ENCODE assay signal across 10 mouse cellular contexts in genomic region chr9:112233822-112234504, GRCm38 (mm10). TPM values are rescaled to one million over a fixed set of nuclear protein-coding genes. Genes with fewer than 3 reads are reported as not detected.
DNase-seq lines count a peak whose midpoint lies in the region; ATAC-seq and TF ChIP-seq lines count a peak whose summit lies in the region.
"Had no signal": no experiment of that assay in that cellular context is flagged by ENCODE, and none has a peak within 500 bp of the region (broad histone marks: within the 10 kb centered on the region; RNA-seq: fewer than 3 reads in every experiment).

No protein-coding gene starts in this region.

- 0 out of 2 replicates have a peak, but pooled peaks cover 12% of the 10 kb centered on the region for H3K4me1 ChIP-seq in lung, embryonic 15.5 days
- no peaks in the 10 kb centered on the region for H3K4me1 ChIP-seq in lung, postnatal 0 days (ENCODE audit: insufficient read depth, low read depth, low read length)
- H3K4me1 ChIP-seq in forebrain, embryonic 10.5 days = peaks cover 20% of the 10 kb centered on the region
- 0 out of 2 replicates have a peak, but pooled peaks cover 4% of the 10 kb centered on the region for H3K4me1 ChIP-seq in intestine, embryonic 15.5 days (replicated peaks)

- H3K36me3 ChIP-seq in lung, embryonic 15.5 days = no peaks in the 10 kb centered on the region
- H3K36me3 ChIP-seq in lung, postnatal 0 days (ENCODE audit: insufficient read depth, low read length) = no peaks in the 10 kb centered on the region
- H3K36me3 ChIP-seq in forebrain, embryonic 10.5 days (replicated peaks) = no peaks in the 10 kb centered on the region
- no peaks in the 10 kb centered on the region for H3K36me3 ChIP-seq in intestine, embryonic 15.5 days

- H3K27me3 ChIP-seq in lung, embryonic 15.5 days = peaks cover 66% of the 10 kb centered on the region
- peaks cover 28% of the 10 kb centered on the region for H3K27me3 ChIP-seq in lung, postnatal 0 days (replicated peaks; ENCODE audit: insufficient read depth, low read length)
- peaks cover 78% of the 10 kb centered on the region for H3K27me3 ChIP-seq in forebrain, embryonic 10.5 days (ENCODE audit: poor library complexity, severe bottlenecking)
- peaks cover 44% of the 10 kb centered on the region for H3K27me3 ChIP-seq in intestine, embryonic 15.5 days (replicated peaks)

- peak overlapping the region; percentile 59 for H3K4me2 ChIP-seq in lung, embryonic 15.5 days
- no peak overlapping the region; the same call in 1 of the 2 replicates for H3K4me2 ChIP-seq in lung, postnatal 0 days (replicated peaks; ENCODE audit: low read depth, low read length)
- peak overlapping the region; percentile 62; the same call in 1 of the 2 replicates for H3K4me2 ChIP-seq in intestine, embryonic 15.5 days (replicated peaks)

- no peak for DNase-seq in lung, postnatal 0 days (ENCODE audit: low spot score)
- DNase-seq in forebrain, embryonic 10.5 days (ENCODE audit: extremely low spot score, low spot score) = no peak
- peak; percentile 32 for DNase-seq in naive thymus-derived CD4-positive, alpha-beta T cell, adult 2 months (ENCODE audit: low read depth)
- DNase-seq in urinary bladder, postnatal 4 days (ENCODE audit: low spot score in 2 of 2) = no peak
- DNase-seq in yolk sac, embryonic 10.5 days (ENCODE audit: low spot score) = no peak
- DNase-seq in layer of hippocampus, postnatal 36 days = no peak
- DNase-seq: kidney, adult 9 months had no signal

- no peaks in the 10 kb centered on the region for H3K9me3 ChIP-seq in lung, embryonic 15.5 days
- H3K9me3 ChIP-seq in lung, postnatal 0 days (ENCODE audit: low read length) = no peaks in the 10 kb centered on the region
- H3K9me3 ChIP-seq in forebrain, embryonic 10.5 days = no peaks in the 10 kb centered on the region
- no peaks in the 10 kb centered on the region for H3K9me3 ChIP-seq in intestine, embryonic 15.5 days

- no peak overlapping the region for H3K9ac ChIP-seq in lung, embryonic 15.5 days
- H3K9ac ChIP-seq in lung, postnatal 0 days (replicated peaks; ENCODE audit: low read depth) = no peak overlapping the region
- H3K9ac ChIP-seq in intestine, embryonic 15.5 days = no peak overlapping the region

- 13% methylated on average over 12 of the region's 12 CpGs for WGBS in lung, embryonic 15.5 days
- WGBS in lung, postnatal 0 days = 13% methylated on average over 12 of the region's 12 CpGs
- WGBS in forebrain, embryonic 10.5 days = 16% methylated on average over 12 of the region's 12 CpGs
- 19% methylated on average over 12 of the region's 12 CpGs for WGBS in intestine, embryonic 15.5 days

- TF ChIP-seq EP300 in lung, postnatal 0 days (IDR thresholded peaks at IDR 0.05) = no peak

- no peak overlapping the region for H3K27ac ChIP-seq in lung, embryonic 15.5 days
- no peak overlapping the region for H3K27ac ChIP-seq in lung, postnatal 0 days (ENCODE audit: low read length)
- H3K27ac ChIP-seq in forebrain, embryonic 10.5 days = no peak overlapping the region
- no peak overlapping the region for H3K27ac ChIP-seq in intestine, embryonic 15.5 days

- TF ChIP-seq CTCF in lung, postnatal 0 days (IDR thresholded peaks at IDR 0.05) = no peak

- peak overlapping the region; percentile 30 for H3K4me3 ChIP-seq in lung, embryonic 15.5 days
- H3K4me3 ChIP-seq in lung, postnatal 0 days (ENCODE audit: low read depth, low read length) = no peak overlapping the region; the same call in 1 of the 2 replicates
- peak overlapping the region; percentile 64 for H3K4me3 ChIP-seq in forebrain, embryonic 10.5 days
- H3K4me3 ChIP-seq in intestine, embryonic 15.5 days (replicated peaks) = 0 out of 2 replicates have a peak overlapping the region, but pooled peaks have one; percentile 29

- ATAC-seq in lung, embryonic 15.5 days (ENCODE audit: borderline replicate concordance, extremely low read depth, low FRiP score, low TSS enrichment) = no peak
- ATAC-seq in lung, postnatal 0 days = no peak
- ATAC-seq in intestine, embryonic 15.5 days = no peak
- ATAC-seq: Patski had no signal

RNA-seq across cellular contexts. Expression of gene Arpp21, which starts 1.8 kb away (rescaled TPM):
- 1.9 and 5.8 TPM in 2 replicates for polyA plus RNA-seq in lung, embryonic 15.5 days (2015; fragmentation: Nextera tagmentation; extraction: Ambion mirVana)
- 0.07 TPM in 1 of 2 replicates, not detected in the other for polyA plus RNA-seq in lung, postnatal 0 days (2015; fragmentation: Nextera tagmentation; extraction: Ambion mirVana)
- polyA plus RNA-seq in forebrain, embryonic 10.5 days (2016; fragmentation: Nextera tagmentation; extraction: Ambion mirVana) = 0.20 and 1.4 TPM in 2 replicates
- 0.70 and 1.1 TPM in 2 replicates for polyA plus RNA-seq in intestine, embryonic 15.5 days (2015; fragmentation: Nextera tagmentation; extraction: Ambion mirVana)
- 100 to 1,000 TPM; 221 to 241 TPM for total RNA-seq in layer of hippocampus, postnatal 36 days (2021)
- polyA plus RNA-seq: Patski had no signal
